Comparison of ENCODE assay signal across 10 mouse cellular contexts in the genomic region with DNA sequence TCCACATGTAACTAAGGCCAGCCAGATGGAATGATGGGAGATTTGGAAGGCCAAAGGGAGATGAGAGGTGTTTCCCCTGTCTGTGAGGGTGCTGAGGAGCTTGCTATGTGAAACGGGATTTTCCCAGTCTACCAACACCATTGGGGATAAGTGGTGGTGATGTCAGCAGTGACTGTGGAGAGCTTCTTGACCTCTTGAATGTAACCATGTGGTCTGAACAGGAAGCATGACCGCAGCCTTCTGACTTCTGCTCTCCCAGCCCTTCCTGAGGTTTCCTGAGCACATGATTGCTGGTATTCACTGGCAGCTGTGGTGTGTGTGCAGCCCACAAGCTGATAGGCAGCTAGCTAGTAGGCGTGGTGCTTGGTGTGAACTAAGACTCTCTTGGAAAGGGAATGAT. TPM values are rescaled to one million over a fixed set of nuclear protein-coding genes. Genes with fewer than 3 reads are reported as not detected.
A peak's percentile ranks its signal among the peaks of the same experiment; 100 is the strongest.
DNase-seq lines count a peak whose midpoint lies in the region; ATAC-seq and TF ChIP-seq lines count a peak whose summit lies in the region.
"Had no signal": no experiment of that assay in that cellular context is flagged by ENCODE, and none has a peak within 500 bp of the region (broad histone marks: within the 10 kb centered on the region; RNA-seq: fewer than 3 reads in every experiment).

No protein-coding gene starts in this region.

- WGBS in kidney, postnatal 0 days: 69% methylated on average over 3 of the region's 3 CpGs

- peak; percentile 30 for DNase-seq in adrenal gland, postnatal 14 days
- no peak for DNase-seq in adrenal gland, postnatal 4 days (ENCODE audit: low spot score in 2 of 2)
- DNase-seq in kidney, postnatal 0 days (ENCODE audit: low spot score): peak; percentile 54
- no peak for DNase-seq in retina, postnatal 1 day
- DNase-seq in c-Kit-positive CD71-positive TER-119-positive erythroid progenitor cells, embryonic 14.5 days (ENCODE audit: low spot score): no peak
- no peak for DNase-seq in layer of hippocampus, adult 2 months (ENCODE audit: low spot score in 2 of 2)

- no peak overlapping the region for H3K27ac ChIP-seq in kidney, postnatal 0 days
- H3K27ac ChIP-seq in layer of hippocampus, adult 2 months: no peak overlapping the region
- H3K27ac ChIP-seq: embryonic facial prominence, embryonic 13.5 days; midbrain, embryonic 12.5 days had no signal

- no peaks in the 10 kb centered on the region for H3K27me3 ChIP-seq in kidney, postnatal 0 days (ENCODE audit: insufficient read depth, low read length)
- H3K27me3 ChIP-seq: embryonic facial prominence, embryonic 13.5 days had no signal

- H3K4me3 ChIP-seq in kidney, postnatal 0 days (replicated peaks; ENCODE audit: low read depth, low read length): no peak overlapping the region
- no peak overlapping the region for H3K4me3 ChIP-seq in layer of hippocampus, adult 2 months
- H3K4me3 ChIP-seq: embryonic facial prominence, embryonic 13.5 days; midbrain, embryonic 12.5 days had no signal

- H3K4me1 ChIP-seq in kidney, postnatal 0 days (replicated peaks; ENCODE audit: insufficient read depth, low read length): peaks cover 3% of the 10 kb centered on the region

- TF ChIP-seq CTCF in kidney, postnatal 0 days (IDR thresholded peaks at IDR 0.05; ENCODE audit: low read depth): no peak
- TF ChIP-seq CTCF in layer of hippocampus, adult 2 months (conservative IDR thresholded peaks at IDR 0.05): no peak

- H3K4me2 ChIP-seq in kidney, postnatal 0 days (ENCODE audit: low read length): no peak overlapping the region
- H3K4me2 ChIP-seq: embryonic facial prominence, embryonic 13.5 days; midbrain, embryonic 12.5 days had no signal

- no peaks in the 10 kb centered on the region for H3K9me3 ChIP-seq in kidney, postnatal 0 days (replicated peaks; ENCODE audit: low read length)
- H3K9me3 ChIP-seq: embryonic facial prominence, embryonic 13.5 days; midbrain, embryonic 12.5 days had no signal

- no peak overlapping the region for H3K9ac ChIP-seq in kidney, postnatal 0 days (ENCODE audit: low read depth, low read length)
- H3K9ac ChIP-seq: embryonic facial prominence, embryonic 13.5 days; midbrain, embryonic 12.5 days had no signal

- H3K36me3 ChIP-seq in kidney, postnatal 0 days (ENCODE audit: insufficient read depth, low read length): no peaks in the 10 kb centered on the region
- H3K36me3 ChIP-seq: embryonic facial prominence, embryonic 13.5 days; midbrain, embryonic 12.5 days had no signal

- ATAC-seq in common myeloid progenitor, adult 5-6 weeks (replicated peaks; ENCODE audit: low read depth, poor library complexity, severe bottlenecking): peak; percentile 93
- no peak for ATAC-seq in kidney, postnatal 0 days (replicated peaks; ENCODE audit: low FRiP score, low read depth)
- peak; percentile 96 for ATAC-seq in megakaryocyte, adult 5-6 weeks (ENCODE audit: poor library complexity, severe bottlenecking)

RNA-seq across cellular contexts. Expression of gene Nfe2l2, which starts 58.8 kb away (rescaled TPM):
- 93.6 and 103 TPM in 2 replicates for total RNA-seq in adrenal gland, postnatal 14 days (2021)
- total RNA-seq in adrenal gland, postnatal 4 days (2021): 10 to 100 TPM; 71.3 to 80.4 TPM
- 78.6 and 81.7 TPM in 2 replicates for total RNA-seq in common myeloid progenitor, adult 5-6 weeks (2017)
- polyA plus RNA-seq in kidney, postnatal 0 days (2015; fragmentation: Nextera tagmentation; extraction: Ambion mirVana): 96.6 and 97.0 TPM in 2 replicates
- 148 TPM in 2 replicates for total RNA-seq in megakaryocyte, adult 5-6 weeks (2015)
- total RNA-seq in megakaryocyte, adult 5-6 weeks (2017): 81.2 and 94.4 TPM in 2 replicates
- 10 to 100 TPM; 12.6 to 13.6 TPM for total RNA-seq in layer of hippocampus, adult 2 months (2021)

Comparison
In these comparisons a context has a peak if more than half of its experiments do, and no peak if none do; other contexts are left out.
1. DNase-seq: peak in adrenal gland, postnatal 14 days (single experiment) and kidney, postnatal 0 days (single experiment); none in adrenal gland, postnatal 4 days (0 of 2), retina, postnatal 1 day (single experiment), c-Kit-positive CD71-positive TER-119-positive erythroid progenitor cells, embryonic 14.5 days (single experiment) and layer of hippocampus, adult 2 months (0 of 2).